Mouse (Mus musculus): Measurements from ENCODE around the gene Arpc3. TPM values are rescaled to one million over a fixed set of nuclear protein-coding genes. Genes with fewer than 3 reads are reported as not detected.

The Arpc3 gene
- polyA plus RNA-seq, 1 experiment from 2014 or later = 103 TPM

DNA sequence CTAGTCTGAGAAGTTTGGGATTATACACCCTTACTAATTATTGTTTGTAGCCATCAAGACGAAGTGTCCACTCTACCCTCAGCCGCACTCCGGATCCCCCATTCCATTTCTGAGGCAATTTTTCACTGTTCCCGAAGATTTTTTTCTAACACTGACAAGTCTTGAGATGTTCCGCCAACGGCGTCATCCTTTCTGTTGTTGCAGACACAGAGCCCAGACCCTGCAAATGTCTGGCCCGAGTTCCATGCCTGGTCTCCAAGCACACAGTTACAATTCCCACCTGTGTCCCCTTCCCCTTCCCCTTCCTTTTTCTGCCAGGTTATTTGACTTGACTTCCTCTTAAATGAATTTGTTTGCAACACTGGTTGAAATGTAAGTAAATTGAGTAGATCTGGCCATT lies 8.2 kb downstream of the Arpc3 start:
- H3K27me3 ChIP-seq = no peaks in the 10 kb centered on the region
- H3K27ac ChIP-seq = peak overlapping the region; percentile 53; the same call in 1 of the 2 replicates
- H3K9ac ChIP-seq = no peak overlapping the region
- H3K36me3 ChIP-seq = peaks cover 24% of the 10 kb centered on the region
- H3K4me1 ChIP-seq (replicated peaks) = peaks cover 39% of the 10 kb centered on the region
- ATAC-seq (replicated peaks; ENCODE audit: insufficient number of reproducible peaks, insufficient read depth, low FRiP score, low read depth) = no peak
- no peak overlapping the region for H3K4me3 ChIP-seq
- H3K9me3 ChIP-seq (replicated peaks) = no peaks in the 10 kb centered on the region
- no peak overlapping the region for H3K4me2 ChIP-seq
- 86% methylated on average over 8 of the region's 8 CpGs for WGBS

DNA sequence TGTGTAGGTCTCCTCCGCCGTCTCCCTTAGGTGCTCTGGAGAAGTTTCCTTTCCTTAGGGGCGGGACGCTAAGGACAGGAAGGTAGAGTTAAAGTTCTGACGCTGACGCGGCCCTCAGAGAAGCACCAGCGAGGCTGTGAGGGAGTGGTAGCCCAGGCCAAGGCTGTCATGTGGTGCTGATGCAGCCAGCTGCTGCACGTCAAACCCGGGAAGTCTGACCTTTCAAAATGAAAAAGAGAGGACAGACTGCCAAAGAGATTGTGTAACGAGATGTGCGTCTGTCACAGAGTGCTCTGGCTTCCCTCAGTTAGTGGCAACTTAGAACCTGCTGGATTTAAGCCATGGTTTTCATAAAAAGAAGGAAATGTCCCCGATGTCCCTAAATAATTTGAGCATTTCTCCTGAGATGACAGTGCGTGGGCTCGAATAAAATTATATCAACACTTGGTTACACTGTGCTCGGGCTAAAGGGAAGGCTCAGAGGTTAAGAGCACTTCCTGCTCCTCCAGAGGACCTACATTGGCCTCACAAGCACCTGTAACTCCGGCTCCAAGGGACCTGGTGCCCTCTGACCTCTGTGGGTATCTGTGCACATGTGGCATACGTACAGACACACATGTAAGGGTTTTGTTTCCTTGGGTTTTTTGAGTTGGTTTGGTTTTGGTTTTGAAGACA lies 9.1 kb downstream of the Arpc3 start:
- Histone ChIP-seq H3K9me3 (replicated peaks) (no peaks in the 10 kb centered on the region), H3K4me3 (no peak overlapping the region), H3K27me3 (no peaks in the 10 kb centered on the region), H3K4me2 (no peak overlapping the region), H3K4me1 (replicated peaks) (peaks cover 39% of the 10 kb centered on the region), H3K36me3 (peaks cover 33% of the 10 kb centered on the region), H3K9ac (no peak overlapping the region), H3K27ac (peak overlapping the region; percentile 53)
- 0 out of 2 replicates have a peak, but pooled peaks have one; percentile 24 for ATAC-seq (replicated peaks; ENCODE audit: insufficient number of reproducible peaks, insufficient read depth, low FRiP score, low read depth)
- 51% methylated on average over 18 of the region's 18 CpGs for WGBS

DNA sequence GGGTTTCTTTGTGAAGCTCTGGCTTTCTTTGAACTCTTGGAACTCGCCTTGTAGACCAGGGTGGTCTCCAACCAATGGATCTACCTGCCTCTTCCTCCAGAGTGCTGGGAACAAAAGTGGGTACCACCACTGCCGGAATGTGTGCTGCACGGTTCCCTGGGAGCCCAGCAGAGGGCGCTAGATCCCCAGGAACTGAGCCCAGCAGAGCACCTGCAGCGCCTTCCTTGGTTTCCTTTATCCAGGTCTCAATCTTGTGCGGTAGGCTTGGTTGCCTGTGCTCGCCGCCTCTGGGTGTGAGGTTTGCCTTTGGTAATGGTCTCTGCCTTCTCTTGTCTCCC lies 9.6 kb downstream of the Arpc3 start:
- H3K27me3 ChIP-seq = no peaks in the 10 kb centered on the region
- no peaks in the 10 kb centered on the region for H3K9me3 ChIP-seq (replicated peaks)
- ATAC-seq (replicated peaks; ENCODE audit: insufficient number of reproducible peaks, insufficient read depth, low FRiP score, low read depth) = no peak
- H3K36me3 ChIP-seq = peaks cover 38% of the 10 kb centered on the region
- no peak overlapping the region for H3K4me3 ChIP-seq
- 25% methylated on average over 8 of the region's 8 CpGs for WGBS
- H3K4me1 ChIP-seq (replicated peaks) = peaks cover 39% of the 10 kb centered on the region
- H3K9ac ChIP-seq = no peak overlapping the region
- no peak overlapping the region for H3K27ac ChIP-seq
- no peak overlapping the region for H3K4me2 ChIP-seq

DNA sequence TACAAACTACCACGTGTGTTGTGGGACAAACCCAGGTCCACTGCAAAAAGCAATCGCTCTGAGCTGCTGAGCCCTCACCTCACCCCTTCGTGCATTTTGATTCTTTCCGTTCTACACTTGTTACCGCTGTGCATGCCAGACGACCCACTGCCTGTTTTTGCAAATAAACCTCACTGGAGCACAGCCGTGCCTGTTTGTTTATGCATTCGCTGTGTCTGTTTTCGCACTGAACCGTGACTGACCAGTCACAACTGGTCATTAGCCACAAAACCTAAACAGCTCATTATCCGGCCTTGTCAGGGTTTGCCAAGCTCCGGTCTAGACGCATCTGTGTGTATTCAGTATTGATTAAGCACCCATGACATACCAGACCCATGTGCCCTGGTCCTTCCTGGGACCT lies 10.5 kb downstream of the Arpc3 start:
- WGBS = 85% methylated on average over 13 of the region's 13 CpGs
- no peak for ATAC-seq (replicated peaks; ENCODE audit: insufficient number of reproducible peaks, insufficient read depth, low FRiP score, low read depth)
- peak overlapping the region; percentile 66 for H3K27ac ChIP-seq
- H3K27me3 ChIP-seq = no peaks in the 10 kb centered on the region
- no peak overlapping the region for H3K4me3 ChIP-seq
- no peak overlapping the region for H3K9ac ChIP-seq
- H3K4me1 ChIP-seq (replicated peaks) = peaks cover 37% of the 10 kb centered on the region
- peaks cover 47% of the 10 kb centered on the region for H3K36me3 ChIP-seq
- no peak overlapping the region for H3K4me2 ChIP-seq
- H3K9me3 ChIP-seq (replicated peaks) = no peaks in the 10 kb centered on the region

DNA sequence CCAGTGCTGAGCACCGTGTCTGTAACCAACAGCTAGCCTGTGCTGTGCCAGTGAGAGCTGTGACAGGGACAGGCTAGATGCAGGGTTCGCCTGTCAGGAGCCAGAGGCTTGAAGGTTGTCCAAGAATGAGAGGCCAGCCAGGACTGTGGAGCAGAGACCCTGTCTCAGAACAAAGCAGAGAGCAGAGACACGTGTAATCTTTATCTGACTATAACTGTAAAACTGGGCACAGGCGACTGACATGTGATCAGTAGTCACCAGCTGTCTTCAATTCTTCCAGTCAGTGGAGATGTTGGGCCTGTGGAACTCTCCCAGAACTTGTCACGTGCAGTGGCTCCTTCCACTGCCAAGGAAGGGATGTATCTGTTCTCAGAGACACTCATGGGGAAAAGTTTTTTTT lies 11.1 kb downstream of the Arpc3 start:
- Histone ChIP-seq H3K27me3 (no peaks in the 10 kb centered on the region), H3K4me1 (replicated peaks) (peaks cover 37% of the 10 kb centered on the region), H3K9me3 (replicated peaks) (no peaks in the 10 kb centered on the region), H3K4me2 (no peak overlapping the region), H3K27ac (peak overlapping the region; percentile 66), H3K36me3 (peaks cover 51% of the 10 kb centered on the region), H3K9ac (no peak overlapping the region), H3K4me3 (no peak overlapping the region)
- WGBS = 56% methylated on average over 5 of the region's 5 CpGs
- ATAC-seq (replicated peaks; ENCODE audit: insufficient number of reproducible peaks, insufficient read depth, low FRiP score, low read depth) = peak; percentile 82

DNA sequence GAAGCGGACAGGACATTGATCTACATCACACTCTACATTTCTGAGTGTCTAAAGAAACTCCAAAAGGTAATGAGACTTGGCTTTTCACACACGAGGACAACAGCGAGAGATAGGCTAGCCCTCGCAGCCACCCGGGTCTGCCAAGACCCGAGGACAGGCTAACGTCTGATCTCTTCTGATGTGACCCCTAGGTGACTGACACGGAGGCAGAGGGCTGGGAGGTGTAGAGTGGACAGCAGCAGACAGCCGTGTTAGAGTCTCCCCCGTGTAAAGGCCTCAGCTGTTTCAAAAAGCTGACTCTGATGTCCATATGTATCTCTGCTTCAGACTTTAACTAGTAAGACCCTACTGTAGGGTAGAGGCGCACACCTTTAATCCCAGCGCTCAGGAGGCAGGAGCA lies 11.7 kb downstream of the Arpc3 start:
- no peak overlapping the region for H3K9ac ChIP-seq
- 89% methylated on average over 12 of the region's 12 CpGs for WGBS
- peaks cover 35% of the 10 kb centered on the region for H3K4me1 ChIP-seq (replicated peaks)
- H3K36me3 ChIP-seq = peaks cover 52% of the 10 kb centered on the region
- H3K27me3 ChIP-seq = no peaks in the 10 kb centered on the region
- no peak overlapping the region for H3K4me3 ChIP-seq
- ATAC-seq (replicated peaks; ENCODE audit: insufficient number of reproducible peaks, insufficient read depth, low FRiP score, low read depth) = no peak
- H3K4me2 ChIP-seq = no peak overlapping the region
- no peaks in the 10 kb centered on the region for H3K9me3 ChIP-seq (replicated peaks)
- H3K27ac ChIP-seq = peak overlapping the region; percentile 66

DNA sequence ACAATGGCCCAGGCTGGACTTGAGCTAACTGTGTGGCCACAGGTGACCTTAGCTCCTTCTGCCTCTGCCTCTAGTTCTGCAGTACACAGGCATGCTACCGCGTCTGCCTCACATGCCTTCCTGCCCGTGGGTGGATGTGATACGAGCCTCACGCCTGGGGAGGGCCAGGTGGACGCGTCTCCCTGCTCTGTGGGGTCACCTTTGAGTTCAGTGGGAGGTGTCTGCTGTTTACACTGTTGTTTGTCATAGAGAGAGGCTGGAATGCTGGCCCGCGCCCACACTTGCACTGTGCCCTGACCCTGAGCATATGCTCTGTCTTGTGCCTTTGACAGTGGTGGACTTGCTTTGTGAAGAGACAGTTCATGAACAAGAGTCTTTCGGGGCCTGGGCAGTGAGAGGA lies 13.9 kb downstream of the Arpc3 start:
- H3K9ac ChIP-seq = no peak overlapping the region
- no peak overlapping the region for H3K4me3 ChIP-seq
- WGBS = 93% methylated on average over 10 of the region's 10 CpGs
- H3K4me2 ChIP-seq = no peak overlapping the region
- peaks cover 20% of the 10 kb centered on the region for H3K4me1 ChIP-seq (replicated peaks)
- no peak for ATAC-seq (replicated peaks; ENCODE audit: insufficient number of reproducible peaks, insufficient read depth, low FRiP score, low read depth)
- H3K36me3 ChIP-seq = peaks cover 50% of the 10 kb centered on the region
- H3K9me3 ChIP-seq (replicated peaks) = no peaks in the 10 kb centered on the region
- no peaks in the 10 kb centered on the region for H3K27me3 ChIP-seq
- H3K27ac ChIP-seq = no peak overlapping the region

DNA sequence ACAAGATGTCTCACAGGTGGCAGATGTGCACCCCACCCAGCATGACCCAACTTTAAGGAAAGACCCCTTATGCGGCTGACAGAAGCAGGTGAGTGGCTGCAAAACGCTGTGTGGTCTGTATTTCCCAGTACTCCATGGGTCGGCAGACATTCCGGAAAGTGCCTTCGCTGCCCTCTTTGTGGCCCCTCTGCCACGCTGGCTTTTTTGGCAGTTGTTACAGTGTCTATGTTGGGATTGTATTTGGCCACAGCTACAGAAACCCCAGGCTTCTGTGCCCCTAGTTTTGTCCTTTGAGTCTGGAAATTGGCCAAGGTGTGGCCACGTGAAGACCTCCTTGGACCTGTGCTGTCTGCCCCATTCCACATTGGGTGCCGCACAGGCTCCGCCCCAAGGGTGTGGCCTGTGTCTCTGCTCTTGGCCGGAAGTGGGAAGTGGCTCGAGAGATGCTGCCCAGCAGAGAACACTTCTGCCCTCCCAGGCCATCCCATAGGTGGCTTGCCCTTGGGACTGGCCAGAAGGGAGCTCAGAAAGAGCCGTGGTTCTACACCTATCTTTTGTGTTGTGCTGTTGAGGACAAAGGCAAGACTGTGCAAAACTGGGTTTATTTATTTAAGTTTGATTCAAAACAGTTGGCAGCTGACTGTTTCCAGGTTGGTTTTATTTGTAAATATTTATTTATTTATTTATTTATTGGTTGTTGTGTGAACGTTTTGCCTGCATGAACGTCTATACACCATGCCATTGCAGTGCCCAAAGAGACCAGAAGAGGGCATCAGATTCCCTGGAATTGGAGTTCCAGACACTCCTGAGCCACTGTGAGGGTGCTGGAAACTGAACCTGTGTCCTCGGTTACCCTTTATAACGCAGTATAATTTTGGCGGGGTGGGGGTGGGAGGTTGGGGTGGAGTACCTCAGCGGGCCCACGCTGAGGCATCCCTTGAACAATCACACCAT lies 18.3 kb downstream of the Arpc3 start:
- Histone ChIP-seq H3K36me3 (peaks cover 30% of the 10 kb centered on the region), H3K9me3 (replicated peaks) (no peaks in the 10 kb centered on the region), H3K4me1 (replicated peaks) (no peaks in the 10 kb centered on the region), H3K4me3 (no peak overlapping the region), H3K9ac (no peak overlapping the region), H3K27ac (no peak overlapping the region), H3K4me2 (no peak overlapping the region), H3K27me3 (no peaks in the 10 kb centered on the region)
- WGBS = 85% methylated on average over 19 of the region's 19 CpGs
- ATAC-seq (replicated peaks; ENCODE audit: insufficient number of reproducible peaks, insufficient read depth, low FRiP score, low read depth) = no peak

DNA sequence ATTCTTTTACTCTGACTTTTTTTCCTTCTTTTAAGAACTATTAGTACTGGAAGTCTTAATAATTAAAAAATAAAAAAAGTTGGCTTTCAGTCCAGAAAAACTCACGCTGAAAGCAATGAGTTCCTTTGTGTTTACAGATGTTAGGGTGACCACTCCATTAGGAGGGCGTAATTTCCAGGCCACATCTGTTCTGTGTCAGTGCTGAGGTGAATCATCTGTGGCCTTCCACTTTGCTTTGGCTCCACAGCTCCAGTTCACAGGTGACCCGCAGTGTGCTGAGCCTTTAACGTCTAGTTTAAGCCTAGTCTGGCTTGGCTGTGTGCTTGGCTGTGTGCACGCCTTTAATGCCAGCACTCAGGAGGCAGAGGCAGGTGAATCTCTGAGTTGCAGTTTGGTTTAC lies 20.2 kb downstream of the Arpc3 start:
- WGBS = 71% methylated on average over 5 of the region's 5 CpGs
- Histone ChIP-seq H3K27ac (no peak overlapping the region), H3K4me2 (no peak overlapping the region), H3K4me3 (no peak overlapping the region), H3K9ac (no peak overlapping the region), H3K9me3 (replicated peaks) (no peaks in the 10 kb centered on the region), H3K36me3 (peaks cover 11% of the 10 kb centered on the region), H3K27me3 (no peaks in the 10 kb centered on the region), H3K4me1 (replicated peaks) (no peaks in the 10 kb centered on the region)
- ATAC-seq (replicated peaks; ENCODE audit: insufficient number of reproducible peaks, insufficient read depth, low FRiP score, low read depth) = no peak

DNA sequence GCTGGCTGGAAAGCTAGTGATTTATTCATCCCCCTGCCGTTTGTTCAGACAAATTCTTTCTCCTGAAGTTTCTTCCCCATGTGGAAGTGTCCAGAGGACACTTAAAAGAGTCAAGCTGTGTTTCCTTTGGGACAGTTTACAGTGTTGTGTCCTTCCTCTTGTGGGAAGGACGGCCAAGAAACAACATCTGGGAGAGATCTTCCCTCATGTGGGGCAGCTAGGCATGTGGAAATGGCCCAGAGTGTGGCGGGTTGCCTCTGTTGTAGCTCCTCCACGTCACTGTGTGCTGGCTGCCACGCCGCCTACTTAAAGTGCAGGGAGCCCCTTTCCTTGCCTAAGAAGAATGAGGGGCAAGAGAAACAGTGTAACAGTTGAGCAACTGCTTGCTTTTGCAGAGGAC lies 21.1 kb downstream of the Arpc3 start:
- H3K4me1 ChIP-seq (replicated peaks) = no peaks in the 10 kb centered on the region
- no peaks in the 10 kb centered on the region for H3K27me3 ChIP-seq
- no peak overlapping the region for H3K4me2 ChIP-seq
- peaks cover 3% of the 10 kb centered on the region; the same call in 1 of the 2 replicates for H3K36me3 ChIP-seq
- H3K9ac ChIP-seq = no peak overlapping the region
- no peaks in the 10 kb centered on the region for H3K9me3 ChIP-seq (replicated peaks)
- ATAC-seq (replicated peaks; ENCODE audit: insufficient number of reproducible peaks, insufficient read depth, low FRiP score, low read depth) = no peak
- no peak overlapping the region for H3K4me3 ChIP-seq
- H3K27ac ChIP-seq = no peak overlapping the region
- WGBS = 56% methylated on average over 6 of the region's 6 CpGs

DNA sequence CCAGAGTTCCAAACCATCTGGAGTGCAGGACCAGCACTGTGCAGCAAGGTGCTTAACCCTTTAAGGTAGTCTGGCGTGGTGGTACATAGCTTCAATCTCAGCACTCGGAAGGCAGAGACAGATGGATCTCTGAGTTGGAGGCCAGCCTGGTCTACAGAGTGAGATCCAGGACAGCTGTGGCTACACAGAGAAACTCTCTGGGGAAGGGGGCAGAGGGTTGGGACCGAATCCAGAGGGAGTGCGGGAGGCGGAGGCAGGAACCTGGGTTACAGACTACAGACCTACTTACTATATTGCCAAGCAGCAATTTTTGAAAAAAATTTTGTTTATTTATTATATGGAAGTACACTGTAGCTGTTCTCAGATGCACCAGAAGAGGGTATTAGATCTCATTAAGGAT lies 22.7 kb downstream of the Arpc3 start:
- Histone ChIP-seq H3K9me3 (replicated peaks) (no peaks in the 10 kb centered on the region), H3K9ac (no peak overlapping the region), H3K36me3 (0 out of 2 replicates have a peak, but pooled peaks cover 3% of the 10 kb centered on the region), H3K27me3 (no peaks in the 10 kb centered on the region), H3K4me2 (no peak overlapping the region), H3K27ac (no peak overlapping the region), H3K4me3 (no peak overlapping the region), H3K4me1 (replicated peaks) (no peaks in the 10 kb centered on the region)
- no peak for ATAC-seq (replicated peaks; ENCODE audit: insufficient number of reproducible peaks, insufficient read depth, low FRiP score, low read depth)
- 89% methylated on average over 5 of the region's 5 CpGs for WGBS

Data from heart, embryonic 15.5 days (tissue).